Mouse (Mus musculus) heart, postnatal 0 days (tissue): ENCODE measurements around the gene Hpn. TPM values are rescaled to one million over a fixed set of nuclear protein-coding genes. Genes with fewer than 3 reads are reported as not detected.

Experiments
- ATAC-seq: fragments of 200-750 bp; cut with Nextera tagmentation; 2 replicates; pipeline ENCODE4 v1.8.0; 2017; ENCODE audit warnings: low read depth, moderate number of reproducible peaks, moderate library complexity; ENCODE audit not compliant: insufficient read depth
- DNase-seq: peaks from one replicate; pipeline ENCODE4 v3.0.0-alpha.2; 2016; ENCODE audit warnings: low spot score
- H3K27ac ChIP-seq: fragments of 300-500 bp; sonication (generic); 2 replicates; pipeline ENCODE4 v1.5.1; 2014; ENCODE audit warnings: low read depth, mild to moderate bottlenecking
- H3K27me3 ChIP-seq: fragments of 300-500 bp; sonication (generic); 2 replicates; pipeline ENCODE4 v1.6.1; 2014; ENCODE audit warnings: low read length, mixed read lengths; ENCODE audit not compliant: control insufficient read depth, insufficient read depth
- H3K36me3 ChIP-seq: fragments of 300-500 bp; sonication (generic); replicated peaks from 2 replicates; pipeline ENCODE4 v1.6.1; 2014; ENCODE audit warnings: low read length, mixed read lengths; ENCODE audit not compliant: control insufficient read depth, insufficient read depth
- H3K4me1 ChIP-seq: fragments of 300-500 bp; sonication (generic); 2 replicates; pipeline ENCODE4 v1.6.1; 2014; ENCODE audit warnings: antibody characterized with exemption; ENCODE audit not compliant: control insufficient read depth, insufficient read depth
- H3K4me2 ChIP-seq: fragments of 300-500 bp; sonication (generic); 2 replicates; pipeline ENCODE4 v1.6.1; 2014; ENCODE audit warnings: low read depth, mild to moderate bottlenecking, low read length, moderate library complexity
- H3K4me3 ChIP-seq: fragments of 300-500 bp; sonication (generic); 2 replicates; pipeline ENCODE4 v1.5.1; 2014; ENCODE audit warnings: low read depth, low read length
- H3K9ac ChIP-seq: fragments of 300-500 bp; sonication (generic); replicated peaks from 2 replicates; pipeline ENCODE4 v1.6.1; 2014; ENCODE audit warnings: low read depth, low read length, mixed read lengths
- H3K9me3 ChIP-seq: fragments of 300-500 bp; sonication (generic); replicated peaks from 2 replicates; pipeline ENCODE4 v1.6.1; 2016; ENCODE audit warnings: low read length; ENCODE audit not compliant: control insufficient read depth
- CTCF ChIP-seq: IDR thresholded peaks from 2 replicates; pipeline ENCODE4 v1.5.1; 2016; ENCODE audit warnings: antibody characterized with exemption, control low read depth, low read depth
- EP300 ChIP-seq: IDR thresholded peaks from 2 replicates; pipeline ENCODE4 v1.6.1; 2016; ENCODE audit warnings: antibody characterized with exemption, low read depth
- WGBS: fragments of 180-500 bp; shearing (Covaris S2); extraction: QIAGEN DNeasy Blood & Tissue Kit; methylation state at CpG from one replicate; pipeline ENCODE4 v1.1.7; 2014; 5-methylcytosine and 5-hydroxymethylcytosine counted together
- polyA plus RNA-seq: library from polyadenylated mRNA; unstranded; fragments of >200 nt; fragmentation: Nextera tagmentation; extraction: Ambion mirVana; gene quantifications from 2 replicates; pipeline ENCODE4 v1.2.1, GENCODE M21; 2015
- total RNA-seq: library from RNA; depleted of rRNA; stranded (reverse); fragments of >200 nt; gene quantifications from 2 replicates; pipeline ENCODE4 v1.2.3, GENCODE M21; 2014; ENCODE audit warnings: low replicate concordance

Gene Hpn
- total and polyA plus RNA-seq, 2 experiments from 2014 or later: 1.7 to 10.5 TPM

DNA sequence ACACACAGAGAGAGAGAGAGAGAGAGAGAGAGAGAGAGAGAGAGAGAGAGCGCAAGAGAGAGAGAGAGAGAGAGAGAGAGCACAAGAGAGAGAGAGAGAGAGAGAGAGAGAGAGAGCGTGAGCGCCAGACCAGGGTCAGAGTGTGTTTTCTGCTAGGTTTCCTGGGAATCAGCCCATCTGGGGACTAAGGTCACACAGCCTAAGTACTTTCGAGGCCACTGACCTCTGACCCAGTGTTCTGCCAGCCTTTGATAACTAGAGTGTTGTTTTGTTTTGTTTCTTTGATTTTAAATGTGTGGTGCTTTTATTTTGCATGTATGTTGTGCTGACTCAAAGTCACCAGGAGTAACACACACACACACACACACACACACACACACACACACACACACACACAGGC, 59.2 kb downstream of the Hpn start:
- peaks cover 22% of the 10 kb centered on the region for H3K4me1 ChIP-seq
- no peaks in the 10 kb centered on the region for H3K9me3 ChIP-seq
- peak overlapping the region; percentile 98 for H3K27ac ChIP-seq
- DNase-seq (no peak), ATAC-seq (no peak)
- no peak overlapping the region for H3K4me3 ChIP-seq
- H3K9ac ChIP-seq: no peak overlapping the region
- H3K4me2 ChIP-seq: peak overlapping the region; percentile 70; the same call in 1 of the 2 replicates
- 25% methylated on average over 3 of the region's 4 CpGs for WGBS
- H3K27me3 ChIP-seq: peaks cover 21% of the 10 kb centered on the region
- no peak for TF ChIP-seq EP300
- no peaks in the 10 kb centered on the region for H3K36me3 ChIP-seq

- H3K27ac ChIP-seq: peak overlapping the region; percentile 98
- 18% methylated on average over 10 of the region's 10 CpGs for WGBS
- TF ChIP-seq CTCF (no peak), EP300 (no peak)
- peaks cover 26% of the 10 kb centered on the region for H3K27me3 ChIP-seq
- DNase-seq (peak; percentile 93), ATAC-seq (peak; percentile 86)
- peak overlapping the region; percentile 70 for H3K4me2 ChIP-seq
- peaks cover 22% of the 10 kb centered on the region for H3K4me1 ChIP-seq
- H3K4me3 ChIP-seq: peak overlapping the region; percentile 50
- peak overlapping the region; percentile 59 for H3K9ac ChIP-seq
- H3K36me3 ChIP-seq: no peaks in the 10 kb centered on the region
- H3K9me3 ChIP-seq: no peaks in the 10 kb centered on the region
Observed at GRCm38 (mm10) chr7:31055354-31055824, 59.7 kb downstream of the Hpn start.

- peaks cover 25% of the 10 kb centered on the region for H3K4me1 ChIP-seq
- no peaks in the 10 kb centered on the region for H3K36me3 ChIP-seq
- H3K9me3 ChIP-seq: no peaks in the 10 kb centered on the region
- peak overlapping the region; percentile 50 for H3K4me3 ChIP-seq
- H3K27me3 ChIP-seq: peaks cover 30% of the 10 kb centered on the region
- DNase-seq: peak; percentile 82
- peak overlapping the region; percentile 59 for H3K9ac ChIP-seq
- peak overlapping the region; percentile 70 for H3K4me2 ChIP-seq
- ATAC-seq: peak; percentile 62
- WGBS: 27% methylated on average over 11 of the region's 11 CpGs
- TF ChIP-seq EP300: no peak; the same call in 1 of the 2 replicates
- no peak for TF ChIP-seq CTCF
- H3K27ac ChIP-seq: peak overlapping the region; percentile 98
Observed at GRCm38 (mm10) chr7:31054661-31055320, 60.3 kb downstream of the Hpn start.

- TF ChIP-seq EP300 (no peak), CTCF (no peak)
Observed at GRCm38 (mm10) chr7:31053882-31054447, 61.1 kb downstream of the Hpn start.

DNA sequence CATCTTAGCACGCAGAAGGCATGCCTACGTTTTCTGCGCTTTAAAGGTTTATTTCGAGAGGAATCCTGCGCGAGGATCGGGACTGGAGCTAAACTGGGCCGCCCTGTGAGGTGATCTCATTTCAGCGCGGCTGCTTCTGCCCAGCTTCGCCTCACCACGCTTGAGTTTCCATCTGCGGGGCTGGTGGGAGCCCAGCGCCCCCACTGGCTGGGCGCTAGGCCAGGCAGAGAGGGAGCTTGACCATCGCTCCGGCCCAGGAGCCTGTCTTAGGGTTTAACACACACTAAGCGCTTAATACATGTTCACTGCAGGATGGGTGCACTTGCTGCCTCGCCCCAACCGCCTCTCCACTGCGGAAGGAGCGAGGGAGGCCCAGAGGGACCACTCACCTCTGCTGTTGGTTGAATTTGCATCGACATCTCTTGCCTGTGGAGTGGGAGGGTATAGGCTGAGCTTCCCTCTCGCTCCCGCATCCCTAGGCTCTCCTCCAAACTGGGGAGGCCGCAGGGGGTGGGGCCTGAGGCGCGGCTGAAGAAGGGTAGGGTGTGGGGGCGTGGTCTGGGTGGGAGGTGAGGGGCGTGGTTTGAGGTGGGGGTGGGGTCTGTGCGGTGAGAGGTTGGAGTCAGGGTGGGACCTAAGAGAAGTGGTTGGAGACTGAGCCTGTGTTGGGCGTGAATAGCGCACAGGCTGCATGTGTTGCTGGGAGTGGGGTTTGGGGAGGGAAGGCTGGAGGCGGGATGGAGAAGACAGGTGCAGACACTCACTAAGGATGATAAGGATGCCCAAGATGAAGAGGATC, 62.3 kb downstream of the Hpn start:
- Histone ChIP-seq H3K4me2 (peak overlapping the region; percentile 70), H3K4me1 (peaks cover 25% of the 10 kb centered on the region), H3K9me3 (no peaks in the 10 kb centered on the region), H3K27ac (0 out of 2 replicates have a peak overlapping the region, but pooled peaks have one; percentile 15), H3K36me3 (no peaks in the 10 kb centered on the region), H3K4me3 (peak overlapping the region; percentile 50), H3K27me3 (peaks cover 30% of the 10 kb centered on the region), H3K9ac (no peak overlapping the region; the same call in 1 of the 2 replicates)
- TF ChIP-seq EP300: no peak
- 0 out of 2 replicates have a peak, but pooled peaks have one; percentile 31 for TF ChIP-seq CTCF
- ATAC-seq: peak; percentile 0; the same call in 1 of the 2 replicates
- 7% methylated on average over 33 of the region's 34 CpGs for WGBS
- DNase-seq: peak; percentile 46

More at GRCm38 (mm10) chr7:31053882-31054447, 61.1 kb downstream of the Hpn start:
- H3K9me3 ChIP-seq: no peaks in the 10 kb centered on the region
- peaks cover 30% of the 10 kb centered on the region for H3K27me3 ChIP-seq
- ATAC-seq (no peak), DNase-seq (no peak)
- peak overlapping the region; percentile 70 for H3K4me2 ChIP-seq
- 10% methylated on average over 10 of the region's 10 CpGs for WGBS
- H3K9ac ChIP-seq: peak overlapping the region; percentile 59
- H3K27ac ChIP-seq: peak overlapping the region; percentile 98
- peaks cover 25% of the 10 kb centered on the region for H3K4me1 ChIP-seq
- H3K36me3 ChIP-seq: no peaks in the 10 kb centered on the region
- peak overlapping the region; percentile 50 for H3K4me3 ChIP-seq
